Mouse (Mus musculus): ENCODE data around the gene Pih1d1.

DNA sequence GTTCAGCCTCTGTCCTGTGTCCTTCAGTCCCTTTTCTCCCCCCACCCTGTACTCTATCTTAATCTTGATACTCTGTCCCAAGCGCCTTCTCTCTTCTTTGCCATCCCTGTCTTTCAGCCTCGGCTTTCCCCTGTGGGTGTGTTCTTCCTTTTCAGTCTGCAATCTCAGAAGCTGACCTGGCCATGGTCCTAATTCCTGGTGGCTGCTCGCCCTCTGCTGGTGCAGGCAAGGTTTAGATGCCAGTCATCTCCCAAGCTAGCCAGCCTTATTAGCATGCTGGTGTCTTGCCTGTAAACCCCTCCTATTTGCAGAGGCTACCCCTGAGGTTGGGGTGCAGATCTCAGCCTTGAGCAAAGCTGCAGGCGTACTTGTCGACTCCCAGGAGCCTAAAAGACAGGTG, 44.3 kb downstream of the Pih1d1 start:
- TF ChIP-seq CTCF (conservative IDR thresholded peaks at IDR 0.05; ENCODE audit: insufficient read depth, insufficient read length, low read depth, low read length), result peak; percentile 95
- TF ChIP-seq POLR2A (IDR thresholded peaks at IDR 0.05; ENCODE audit: low read depth, low read length), result no peak
